ENCODE assay signal across 8 mouse cellular contexts in the genomic region with DNA sequence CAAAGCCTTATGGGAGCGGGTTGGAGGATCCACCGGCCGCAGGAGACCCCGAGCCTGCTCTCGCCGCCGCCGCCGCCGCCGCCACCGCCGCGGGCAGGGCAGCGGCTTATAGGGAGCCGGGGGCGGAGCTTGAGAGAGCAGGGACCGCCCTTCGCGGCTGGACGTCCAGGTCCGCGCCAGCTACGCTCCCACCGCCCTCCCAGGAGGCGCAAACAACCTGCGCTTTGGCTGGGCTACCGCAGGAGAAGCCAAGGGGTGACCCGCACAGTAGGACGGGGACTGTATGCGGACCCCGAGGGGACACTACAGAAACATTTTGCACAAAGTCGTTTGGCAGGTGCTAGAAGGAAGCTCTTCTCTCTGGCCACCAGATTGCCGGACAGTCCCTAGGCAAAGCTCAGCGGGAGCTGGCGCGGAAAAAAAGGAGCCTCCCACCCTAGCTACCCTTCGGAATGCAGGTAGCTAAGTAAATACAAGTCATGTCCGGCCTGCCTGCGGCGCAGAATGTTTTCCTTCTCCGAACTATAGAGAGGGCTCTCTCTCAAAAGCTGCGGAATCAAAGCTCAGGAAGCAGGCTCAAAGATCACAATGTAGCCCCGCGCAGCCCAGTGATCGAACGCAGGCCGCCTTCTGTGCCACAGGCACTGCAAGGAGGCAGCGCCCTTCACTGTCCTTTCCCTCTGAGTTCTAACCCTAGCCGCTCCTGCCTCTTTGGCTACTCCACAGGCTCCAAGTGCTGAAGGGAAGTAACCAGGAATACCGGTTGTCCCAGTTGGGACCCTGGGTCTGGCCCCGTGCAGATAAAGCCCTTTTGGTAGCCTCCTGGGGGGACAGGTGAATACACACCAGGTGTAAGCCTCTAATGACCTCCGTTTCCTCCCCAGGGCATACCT. TPM values are rescaled to one million over a fixed set of nuclear protein-coding genes. Genes with fewer than 3 reads are reported as not detected.
DNase-seq lines count a peak whose midpoint lies in the region; ATAC-seq lines count a peak whose summit lies in the region.

No protein-coding gene starts in this region.

- WGBS in hindbrain, embryonic 11.5 days = under 1% methylated on average over 53 of the region's 53 CpGs

- peak; percentile 64 for DNase-seq in adipocyte (ENCODE audit: low spot score)
- DNase-seq in cerebellum, postnatal 14 days = peak; percentile 75 to 83
- DNase-seq in frontal cortex, postnatal 10 days (ENCODE audit: low spot score in 2 of 2) = peak; percentile 21 to 48
- DNase-seq in hindbrain, embryonic 11.5 days (ENCODE audit: low spot score) = peak; percentile 89
- DNase-seq in layer of hippocampus, postnatal 36 days = peak; percentile 56 to 59
- peak; percentile 82 for DNase-seq in lung, postnatal 36 days
- peak; percentile 74 for DNase-seq in right cerebral cortex, adult 18-20 months
- no peak for DNase-seq in T-cell, adult 2 months (ENCODE audit: low spot score)

- peaks cover 3% of the 10 kb centered on the region; the same call in 1 of the 2 replicates for H3K27me3 ChIP-seq in hindbrain, embryonic 11.5 days (ENCODE audit: control insufficient read depth, insufficient read depth, low read length)

- peak overlapping the region; percentile 49 for H3K4me3 ChIP-seq in hindbrain, embryonic 11.5 days (ENCODE audit: low read depth, low read length)

- peak overlapping the region; percentile 62 for H3K4me2 ChIP-seq in hindbrain, embryonic 11.5 days (replicated peaks; ENCODE audit: low read depth, low read length)

- peak overlapping the region; percentile 37 for H3K9ac ChIP-seq in hindbrain, embryonic 11.5 days (ENCODE audit: low read depth, low read length)

- ATAC-seq in hindbrain, embryonic 11.5 days (ENCODE audit: low FRiP score) = peak; percentile 98

- H3K4me1 ChIP-seq in hindbrain, embryonic 11.5 days (replicated peaks; ENCODE audit: control insufficient read depth, insufficient read depth, low read length) = no peaks in the 10 kb centered on the region

- H3K9me3 ChIP-seq in hindbrain, embryonic 11.5 days (ENCODE audit: control insufficient read depth, low read length) = no peaks in the 10 kb centered on the region

- H3K27ac ChIP-seq in hindbrain, embryonic 11.5 days (ENCODE audit: low read depth, low read length) = no peak overlapping the region

- H3K36me3 ChIP-seq in hindbrain, embryonic 11.5 days (ENCODE audit: control insufficient read depth, insufficient read depth, low read length) = no peaks in the 10 kb centered on the region

RNA-seq across cellular contexts. Expression of a gene that starts 0.6 kb away (rescaled TPM):
- polyA plus RNA-seq in hindbrain, embryonic 11.5 days (2014; fragmentation: Nextera tagmentation; extraction: Ambion mirVana) = 17.4 and 17.9 TPM in 2 replicates
- total RNA-seq in layer of hippocampus, postnatal 36 days (2021) = 1 to 10 TPM; 6.9 to 9.4 TPM

RNA-seq across cellular contexts. Expression of a gene that starts 35.7 kb away (rescaled TPM):
- not detected in 2 replicates for polyA plus RNA-seq in hindbrain, embryonic 11.5 days (2014; fragmentation: Nextera tagmentation; extraction: Ambion mirVana)
- total RNA-seq in layer of hippocampus, postnatal 36 days (2021) = not detected
